Mouse (Mus musculus) MEL (cell line): ENCODE results near the gene Phox2b.

Source experiments
- CHD2 ChIP-seq: IDR thresholded peaks from 2 replicates; pipeline ENCODE4 v1.6.1; 2011; ENCODE audit warnings: low read length, improper control_type of control experiment
- CTCF ChIP-seq, 3 experiments: IDR thresholded peaks in 2 of 3; conservative IDR thresholded peaks in 1 of 3; 2 replicates each; pipeline ENCODE4 v1.5.1; 2011 to 2012; ENCODE audit warnings: low read length in 3 of 3, low read depth in 2 of 3, mild to moderate bottlenecking in 2 of 3, improper control_type of control experiment in 1 of 3, inconsistent platforms in 1 of 3, mixed read lengths in 1 of 3, moderate library complexity in 1 of 3; ENCODE audit not compliant: control insufficient read depth in 1 of 3, insufficient read depth in 1 of 3, poor library complexity in 1 of 3, severe bottlenecking in 1 of 3
- E2F4 ChIP-seq: IDR thresholded peaks from 2 replicates; pipeline ENCODE4 v1.6.1; 2011; ENCODE audit warnings: low read depth, low read length, improper control_type of control experiment, borderline replicate concordance
- HCFC1 ChIP-seq: IDR thresholded peaks from 2 replicates; pipeline ENCODE4 v1.6.1; 2012; ENCODE audit warnings: low read depth, mild to moderate bottlenecking, inconsistent platforms, low read length, improper control_type of control experiment, moderate library complexity
- MAFK ChIP-seq: IDR thresholded peaks from 2 replicates; pipeline ENCODE4 v1.6.1; 2011; ENCODE audit warnings: low read depth, mild to moderate bottlenecking, low read length, improper control_type of control experiment, borderline replicate concordance
- MAX ChIP-seq: IDR thresholded peaks from 2 replicates; pipeline ENCODE4 v1.6.1; 2011; ENCODE audit warnings: low read length, improper control_type of control experiment
- MYC ChIP-seq: IDR thresholded peaks from 2 replicates; pipeline ENCODE4 v1.6.1; 2011; ENCODE audit warnings: low read depth, mild to moderate bottlenecking, low read length, improper control_type of control experiment, moderate library complexity
- POLR2A ChIP-seq, 2 experiments: IDR thresholded peaks; 2 replicates each; pipeline ENCODE4 v1.6.1; 2011 to 2012; ENCODE audit warnings: low read length in 2 of 2, mild to moderate bottlenecking in 2 of 2, control low read depth in 1 of 2, improper control_type of control experiment in 1 of 2, low read depth in 1 of 2, moderate library complexity in 1 of 2; ENCODE audit not compliant: control insufficient read depth in 1 of 2, insufficient read depth in 1 of 2, poor library complexity in 1 of 2
- RAD21 ChIP-seq: IDR thresholded peaks from 2 replicates; pipeline ENCODE4 v1.6.1; 2011; ENCODE audit warnings: mild to moderate bottlenecking, low read depth, low read length, improper control_type of control experiment
- SIN3A ChIP-seq: IDR thresholded peaks from 2 replicates; pipeline ENCODE4 v1.6.1; 2012; ENCODE audit warnings: low read length, improper control_type of control experiment, inconsistent platforms
- TAL1 ChIP-seq: IDR thresholded peaks from 2 replicates; pipeline ENCODE4 v1.6.1; 2012; ENCODE audit warnings: mild to moderate bottlenecking, inconsistent platforms, low read length, moderate library complexity, mixed read lengths
- USF1 ChIP-seq: IDR thresholded peaks from 2 replicates; pipeline ENCODE4 v1.6.1; 2014; ENCODE audit warnings: low read depth, mild to moderate bottlenecking, inconsistent platforms, low read length, improper control_type of control experiment, moderate library complexity
- ZNF384 ChIP-seq: IDR thresholded peaks from 2 replicates; pipeline ENCODE4 v1.6.1; 2012; ENCODE audit warnings: low read depth, mild to moderate bottlenecking, inconsistent platforms, low read length, improper control_type of control experiment

DNA sequence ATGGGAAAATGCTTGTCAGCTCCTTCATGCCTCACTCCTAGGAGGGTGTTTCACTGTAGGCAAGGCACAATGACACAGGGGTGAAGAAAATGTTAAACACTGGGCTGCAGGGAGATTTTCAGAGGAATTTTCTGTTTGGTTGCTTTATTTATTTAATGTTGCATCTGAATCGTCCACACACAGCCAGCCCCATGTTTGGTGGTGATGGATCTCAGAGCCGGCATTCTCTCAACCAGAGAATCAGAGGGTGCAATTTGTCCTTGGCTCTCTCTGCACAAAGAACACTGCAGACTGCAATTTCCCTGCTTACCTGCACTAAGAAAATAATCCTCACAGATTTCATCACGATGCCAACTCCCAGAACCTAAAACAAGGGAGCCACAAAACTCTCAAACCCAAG, 3.9 kb upstream of the Phox2b start:
- TF ChIP-seq MAFK (no peak), MYC (no peak), HCFC1 (no peak), CTCF (IDR thresholded peaks at IDR 0.05 in 2 of 3, conservative IDR thresholded peaks at IDR 0.05 in 1 of 3; ENCODE audit: control insufficient read depth in 1 of 3, insufficient read depth in 1 of 3, low read depth in 2 of 3, low read length in 3 of 3, poor library complexity in 1 of 3, severe bottlenecking in 1 of 3) (no peak), RAD21 (no peak), USF1 (no peak), ZNF384 (no peak), TAL1 (no peak), POLR2A (IDR thresholded peaks at IDR 0.05; ENCODE audit: control insufficient read depth in 1 of 2, insufficient read depth in 1 of 2, low read depth in 1 of 2, low read length in 2 of 2, poor library complexity in 1 of 2) (no peak), SIN3A (no peak), E2F4 (no peak), CHD2 (no peak), MAX (no peak)
